Mouse (Mus musculus): ENCODE measurements around the gene Cd2bp2. TPM values are rescaled to one million over a fixed set of nuclear protein-coding genes. Genes with fewer than 3 reads are reported as not detected.

Cd2bp2 gene
- total RNA-seq, 2 experiments from 2014 or later = 81.4 to 89.5 TPM

GRCm38 (mm10) chr7:127147901-127148300, 47.9 kb downstream of the Cd2bp2 start:
- DNase-seq (ENCODE audit: low spot score in 2 of 2) = no peak
- intact Hi-C loops (cut with DNase I) = no loop called here

DNA sequence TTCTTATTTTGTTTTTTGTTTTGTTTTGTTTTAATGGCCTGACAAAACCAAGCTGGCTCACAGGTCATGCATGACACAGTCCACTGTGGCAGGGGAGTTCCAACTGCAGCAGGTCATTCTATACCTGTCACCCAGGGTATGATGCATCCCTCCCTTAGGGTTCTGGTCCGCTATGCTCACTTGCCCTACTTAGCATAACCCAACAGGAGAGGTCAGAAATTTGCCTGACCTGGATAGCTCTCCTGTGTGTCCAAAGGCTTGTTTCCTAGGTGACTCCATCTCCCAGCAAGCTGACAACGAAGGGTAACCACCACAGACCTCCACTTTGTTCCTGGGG, 49.6 kb downstream of the Cd2bp2 start:
- DNase-seq (ENCODE audit: low spot score in 2 of 2) = no peak
- intact Hi-C loops (cut with DNase I) = no loop called here

GRCm38 (mm10) chr7:127145387-127146266, 50.2 kb downstream of the Cd2bp2 start:
- intact Hi-C loops (cut with DNase I) = no loop called here
- no peak for DNase-seq (ENCODE audit: low spot score in 2 of 2)

GRCm38 (mm10) chr7:127144412-127144811, 51.4 kb downstream of the Cd2bp2 start:
- intact Hi-C loops (cut with DNase I) = no loop called here
- no peak for DNase-seq (ENCODE audit: low spot score in 2 of 2)

DNA sequence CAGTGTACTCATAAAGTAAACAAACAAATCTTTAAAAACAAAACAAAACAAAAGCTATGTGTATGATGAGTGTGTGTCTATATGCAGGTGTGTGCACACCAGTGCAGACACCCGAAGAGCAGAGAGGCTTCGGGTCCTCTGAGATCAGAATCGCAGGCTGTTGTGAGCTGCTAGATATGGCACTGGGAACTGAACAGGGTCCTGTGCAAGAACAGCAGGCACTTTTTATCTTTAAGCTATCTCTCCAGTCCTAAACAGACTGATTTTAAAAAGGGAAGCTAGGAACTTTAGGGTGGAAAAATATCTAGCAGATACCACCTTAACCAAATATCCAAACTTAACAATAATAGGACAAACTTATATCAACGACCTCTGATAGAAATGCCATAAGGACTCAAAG, 53.2 kb downstream of the Cd2bp2 start:
- DNase-seq (ENCODE audit: low spot score in 2 of 2) = no peak
- intact Hi-C loops (cut with DNase I) = no loop called here

GRCm38 (mm10) chr7:127142214-127142613, 53.6 kb downstream of the Cd2bp2 start:
- intact Hi-C loops (cut with DNase I) = no loop called here
- DNase-seq (ENCODE audit: low spot score in 2 of 2) = no peak

Other genes with a start within 250 kb of the Cd2bp2 start
- gene Asphd1, start 246.5 kb downstream of the Cd2bp2 start, total RNA-seq (2021) = 10 to 100 TPM; 47.2 to 53.0 TPM
- gene Sez6l2, start 245.5 kb downstream of the Cd2bp2 start, total RNA-seq (2021) = 100 to 1,000 TPM; 413 to 414 TPM
- gene Cdipt, start 220.1 kb downstream of the Cd2bp2 start, total RNA-seq (2021) = 100 to 1,000 TPM; 182 to 199 TPM
- gene Cdiptos, start 220.0 kb downstream of the Cd2bp2 start, total RNA-seq (2021) = not detected
- 1 to 10 TPM; 6.8 to 8.6 TPM for gene Mvp, start 181.4 kb downstream of the Cd2bp2 start, total RNA-seq (2021)
- under 1 TPM in 1 of 2 experiments, not detected in 1; 0.99 TPM for gene Pagr1b, start 179.6 kb downstream of the Cd2bp2 start, total RNA-seq (2021)
- 10 to 100 TPM; 25.4 to 28.8 TPM for gene Pagr1a, start 178.7 kb downstream of the Cd2bp2 start, total RNA-seq (2021)
- gene Gm42742, start 175.0 kb downstream of the Cd2bp2 start, total RNA-seq (2021) = 10 to 100 TPM; 36.5 to 50.3 TPM
- 100 to 1,000 TPM; 213 to 222 TPM for gene Prrt2, start 174.8 kb downstream of the Cd2bp2 start, total RNA-seq (2021)
- 100 to 1,000 TPM; 227 to 234 TPM for gene Maz, start 169.0 kb downstream of the Cd2bp2 start, total RNA-seq (2021)
- 1 to 10 TPM; 5.3 to 8.2 TPM for gene Kif22, start 153.6 kb downstream of the Cd2bp2 start, total RNA-seq (2021)
- gene Zg16, start 108.7 kb downstream of the Cd2bp2 start, total RNA-seq (2021) = not detected
- gene AI467606, start 104.7 kb downstream of the Cd2bp2 start, total RNA-seq (2021) = 1 to 10 TPM; 1.1 to 1.3 TPM
- under 1 TPM in 1 of 2 experiments, not detected in 1; 0.63 TPM for gene Qprt, start 73.8 kb downstream of the Cd2bp2 start, total RNA-seq (2021)
- under 1 TPM; 0.12 to 0.25 TPM for gene Spn, start 58.2 kb downstream of the Cd2bp2 start, total RNA-seq (2021)
- gene Tbc1d10b, start 12.4 kb upstream of the Cd2bp2 start, total RNA-seq (2021) = 100 to 1,000 TPM in 1 of 2 experiments, 10 to 100 TPM in 1; 90.8 to 101 TPM
- gene Mylpf, start 12.8 kb upstream of the Cd2bp2 start, total RNA-seq (2021) = 1 to 10 TPM; 1.7 to 3.9 TPM
- gene Zfp553, start 37.0 kb upstream of the Cd2bp2 start, total RNA-seq (2021) = 10 to 100 TPM; 18.6 to 19.4 TPM
- gene Sept1, start 37.1 kb upstream of the Cd2bp2 start, total RNA-seq (2021) = 1 to 10 TPM; 3.2 to 5.6 TPM
- 10 to 100 TPM; 61.0 to 61.4 TPM for gene Zfp771, start 48.2 kb upstream of the Cd2bp2 start, total RNA-seq (2021)
- 10 to 100 TPM; 21.8 to 30.7 TPM for gene Dctpp1, start 64.7 kb upstream of the Cd2bp2 start, total RNA-seq (2021)
- gene Sephs2, start 78.0 kb upstream of the Cd2bp2 start, total RNA-seq (2021) = 10 to 100 TPM; 38.4 to 43.1 TPM
- gene Itgal, start 100.2 kb upstream of the Cd2bp2 start, total RNA-seq (2021) = under 1 TPM; 0.48 to 0.76 TPM
- gene Zfp768, start 149.5 kb upstream of the Cd2bp2 start, total RNA-seq (2021) = 10 to 100 TPM; 14.4 to 15.0 TPM
- gene Zfp747, start 180.0 kb upstream of the Cd2bp2 start, total RNA-seq (2021) = 1 to 10 TPM; 5.7 to 7.2 TPM
- 1 to 10 TPM; 3.3 to 3.9 TPM for gene 9130019O22Rik, start 191.1 kb upstream of the Cd2bp2 start, total RNA-seq (2021)
- 1 to 10 TPM; 7.7 to 8.2 TPM for gene E430018J23Rik, start 197.6 kb upstream of the Cd2bp2 start, total RNA-seq (2021)
- gene Zfp764, start 210.8 kb upstream of the Cd2bp2 start, total RNA-seq (2021) = 1 to 10 TPM; 5.4 to 5.6 TPM
- 10 to 100 TPM; 13.7 to 18.6 TPM for gene Zfp688, start 226.0 kb upstream of the Cd2bp2 start, total RNA-seq (2021)

Data from left cerebral cortex, postnatal 36 days (tissue).